Mouse (Mus musculus) spleen, embryonic (tissue): ENCODE measurements around the gene Tceal5.

Experiments
- CTCF ChIA-PET: fragments of 350-600 bp; sonication (Branson Sonifier 250); formaldehyde crosslinking; loops from one replicate; lab custom pipeline; 2022; lab: Charles Lee

Gene Tceal5

DNA sequence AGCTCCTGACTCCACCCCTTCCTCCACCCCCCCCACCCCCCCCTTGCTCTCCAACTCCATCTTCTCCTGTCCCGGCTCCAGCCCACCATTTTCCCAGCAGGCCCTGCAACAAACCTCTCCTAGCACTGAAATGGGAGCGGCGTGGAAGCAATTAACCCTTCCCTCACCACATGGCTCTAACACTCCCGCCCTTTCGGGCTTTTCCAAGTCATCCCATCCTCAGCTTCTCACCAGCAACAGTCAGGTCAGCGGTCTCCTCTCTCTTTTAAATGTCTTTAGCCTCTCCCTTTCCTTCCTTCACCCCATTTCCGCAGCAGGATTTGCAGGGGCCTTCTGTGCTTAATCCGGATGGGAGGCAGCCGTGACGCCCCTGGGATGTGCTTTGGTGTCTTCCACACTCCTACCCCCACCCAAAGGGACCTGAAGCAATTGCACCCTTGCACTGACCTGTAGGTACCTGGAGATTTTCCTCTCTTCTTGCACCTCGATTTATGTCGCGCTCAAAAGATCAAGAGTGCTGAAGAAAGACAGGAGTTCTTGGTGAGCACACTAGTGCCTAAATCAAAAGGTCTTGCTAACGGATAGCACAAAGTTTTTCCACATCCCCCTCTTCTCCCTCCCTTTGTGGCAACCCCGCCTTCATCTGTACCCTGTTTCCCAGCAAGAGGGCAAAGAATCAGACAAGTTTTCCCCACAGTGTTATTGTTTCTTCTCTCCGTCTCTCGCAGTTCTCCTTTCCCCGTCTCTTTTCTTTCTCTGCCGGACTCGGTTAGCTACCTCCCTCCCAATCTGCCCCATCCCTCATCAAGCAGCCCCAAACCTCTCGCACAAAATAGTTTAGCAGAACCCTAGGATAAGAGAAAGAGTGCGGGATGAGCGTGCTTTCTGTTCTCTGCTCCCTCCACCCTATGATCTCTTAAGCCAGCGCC lies 32.2 kb downstream of the Tceal5 start:
- CTCF ChIA-PET: no interaction called here

GRCm38 (mm10) chrX:136170625-136171024 lies 33.1 kb downstream of the Tceal5 start:
- CTCF ChIA-PET: no interaction called here
